Mouse (Mus musculus): Measurements from ENCODE around the gene Ppil4. TPM values are rescaled to one million over a fixed set of nuclear protein-coding genes. Genes with fewer than 3 reads are reported as not detected.
A peak's percentile ranks its signal among the peaks of the same experiment; 100 is the strongest.

The Ppil4 gene
- total RNA-seq, 2 experiments from 2014 or later, result 19.4 to 21.2 TPM

DNA sequence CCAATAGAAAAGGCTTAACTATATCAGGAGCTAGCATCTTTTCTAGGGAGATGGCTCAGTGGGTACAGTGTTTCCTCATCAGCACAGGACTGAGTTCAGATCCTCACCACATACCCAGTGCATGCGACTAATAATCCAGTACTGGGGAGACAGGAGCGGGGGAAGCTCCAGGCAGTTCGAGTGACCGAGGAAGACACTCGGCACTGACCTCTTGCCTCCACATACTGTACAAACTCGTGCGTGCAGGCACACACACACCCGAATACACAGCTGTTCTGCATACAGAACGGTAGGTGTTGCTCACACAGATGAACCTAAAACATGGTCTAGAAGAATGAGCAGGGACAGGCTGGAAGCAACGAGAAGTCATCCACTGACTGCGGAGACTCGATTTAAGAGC, 29.3 kb downstream of the Ppil4 start:
- intact Hi-C loops (cut with DNase I), result no loop called here
- no peak for DNase-seq

DNA sequence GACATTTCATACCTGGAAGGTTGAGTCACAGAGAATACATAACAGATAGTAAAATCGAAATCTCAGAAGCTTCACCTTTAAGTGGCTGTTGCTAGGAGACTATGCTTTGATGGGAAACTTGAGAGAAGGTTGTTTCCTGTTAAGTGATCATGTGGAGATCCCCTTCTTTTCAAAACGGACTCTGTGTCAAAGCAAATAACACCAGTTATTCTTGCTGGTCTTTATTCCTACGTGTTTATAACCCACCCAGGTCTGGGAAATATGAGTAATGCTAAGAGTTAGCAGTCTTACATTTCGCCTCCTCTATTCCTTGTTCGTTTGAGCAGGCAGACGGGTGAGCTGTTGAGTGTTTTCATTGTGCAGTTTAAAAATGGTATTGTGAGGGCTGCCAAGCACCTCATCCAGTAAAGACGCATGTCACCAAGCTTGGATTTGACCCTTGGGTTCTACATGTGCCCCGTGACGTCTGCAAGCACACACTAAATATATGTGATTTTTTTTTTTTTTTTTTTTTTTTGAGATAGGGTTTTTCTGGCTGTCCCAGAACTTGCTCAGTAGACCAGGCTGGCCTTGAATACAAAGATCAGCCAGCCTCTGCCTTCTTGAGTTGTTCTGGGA, 32.1 kb downstream of the Ppil4 start:
- intact Hi-C loops (cut with DNase I), result no loop called here
- DNase-seq, result no peak

DNA sequence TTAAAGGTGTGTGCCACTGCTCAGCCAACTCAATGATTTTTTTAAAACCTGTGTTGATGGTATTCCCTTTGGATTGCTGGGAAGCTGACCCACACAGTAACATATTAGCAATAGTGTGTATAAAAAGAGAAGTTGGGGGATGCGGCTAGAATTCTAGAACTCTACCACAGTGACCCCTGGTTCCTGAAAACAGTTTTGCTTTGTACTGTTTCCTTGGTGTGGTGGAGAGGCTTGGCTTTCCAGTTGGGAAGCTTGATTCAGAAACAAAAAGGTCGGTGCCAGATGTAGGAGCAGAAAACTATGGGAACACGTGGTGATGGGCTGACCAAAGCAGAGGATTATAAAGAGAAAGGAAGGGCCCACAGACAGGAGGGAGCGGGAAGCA, 32.6 kb downstream of the Ppil4 start:
- no peak for DNase-seq
- intact Hi-C loops (cut with DNase I), result no loop called here

DNA sequence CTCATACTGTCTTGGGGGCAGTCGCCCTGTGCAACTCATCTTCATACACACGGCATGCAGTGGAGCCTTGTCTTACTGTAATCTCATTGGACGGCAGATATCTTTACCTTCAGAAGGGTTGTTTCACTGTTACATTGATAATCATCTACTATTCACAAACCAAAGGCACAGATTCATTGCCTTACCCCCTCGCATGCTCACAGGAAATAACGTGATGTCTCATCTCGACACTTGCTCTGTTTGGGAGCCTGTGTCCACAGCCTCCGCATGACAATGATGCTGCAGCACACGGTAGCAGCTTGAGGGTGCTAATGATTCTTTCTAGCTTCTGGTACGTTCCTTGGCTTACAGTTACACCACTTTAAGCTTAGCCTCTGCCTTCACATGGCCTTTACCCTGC, 33.4 kb downstream of the Ppil4 start:
- intact Hi-C loops (cut with DNase I), result no loop called here
- no peak for DNase-seq

- intact Hi-C loops (cut with DNase I), result no loop called here
- DNase-seq, result peak; percentile 52
Measured at GRCm38 (mm10) chr10:7832171-7832676, 39.5 kb downstream of the Ppil4 start, which contains the start of gene Zc3h12d. Gene Zc3h12d, plus strand, starts transcription at chr10:7832470.

- no peak for DNase-seq
- intact Hi-C loops (cut with DNase I), result no loop called here
Measured at GRCm38 (mm10) chr10:7833377-7834165, 40.9 kb downstream of the Ppil4 start.

DNA sequence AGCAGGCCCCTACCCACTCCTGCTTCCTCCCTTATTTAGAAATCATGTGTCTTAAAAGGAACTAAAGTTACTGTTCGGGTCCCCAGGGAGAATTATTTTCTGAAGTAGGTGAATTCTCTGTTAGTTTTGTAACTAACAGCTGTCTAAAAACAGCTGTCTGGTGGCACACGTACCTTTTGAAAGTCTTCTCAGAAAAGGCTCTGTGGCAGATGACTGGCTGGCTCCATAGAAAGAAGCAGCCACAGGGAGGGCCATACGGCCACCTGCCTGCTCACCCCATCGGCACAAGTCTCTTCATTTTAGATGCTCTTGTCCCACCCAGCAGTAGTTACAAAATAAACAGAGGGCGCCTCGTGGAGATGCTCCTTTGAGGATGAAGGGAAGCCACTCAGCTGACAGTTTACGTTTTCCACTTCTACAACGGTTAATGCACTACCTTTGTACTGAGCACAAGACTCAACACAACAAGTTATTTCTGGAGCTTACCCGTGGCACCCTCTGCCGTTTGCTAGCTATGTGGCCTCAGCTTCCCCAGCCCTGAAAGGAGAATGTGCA, 42.1 kb downstream of the Ppil4 start:
- DNase-seq, result no peak
- intact Hi-C loops (cut with DNase I), result no loop called here

DNA sequence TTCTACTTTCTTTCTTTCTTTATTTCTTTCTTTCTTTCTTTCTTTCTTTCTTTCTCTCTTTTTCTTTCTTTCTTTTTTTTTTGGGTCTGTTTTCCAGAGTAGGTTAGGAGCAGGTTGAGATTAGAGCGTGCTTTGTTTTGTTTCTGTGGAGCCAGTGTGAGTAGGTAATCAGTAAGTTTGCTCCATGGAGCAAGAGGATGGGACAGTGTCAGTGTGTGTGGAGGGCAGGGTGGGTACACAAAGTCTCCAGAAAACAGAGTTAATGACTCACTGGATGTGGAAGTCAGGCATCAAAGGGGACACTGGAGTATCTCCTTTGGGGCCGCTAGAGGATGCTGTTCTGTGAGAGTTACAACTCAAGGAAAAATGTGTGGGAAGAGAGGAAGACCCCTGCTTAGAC, 44.2 kb downstream of the Ppil4 start:
- intact Hi-C loops (cut with DNase I), result no loop called here
- DNase-seq, result no peak

GRCm38 (mm10) chr10:7837446-7837845, 44.8 kb downstream of the Ppil4 start:
- DNase-seq, result no peak
- intact Hi-C loops (cut with DNase I), result no loop called here

DNA sequence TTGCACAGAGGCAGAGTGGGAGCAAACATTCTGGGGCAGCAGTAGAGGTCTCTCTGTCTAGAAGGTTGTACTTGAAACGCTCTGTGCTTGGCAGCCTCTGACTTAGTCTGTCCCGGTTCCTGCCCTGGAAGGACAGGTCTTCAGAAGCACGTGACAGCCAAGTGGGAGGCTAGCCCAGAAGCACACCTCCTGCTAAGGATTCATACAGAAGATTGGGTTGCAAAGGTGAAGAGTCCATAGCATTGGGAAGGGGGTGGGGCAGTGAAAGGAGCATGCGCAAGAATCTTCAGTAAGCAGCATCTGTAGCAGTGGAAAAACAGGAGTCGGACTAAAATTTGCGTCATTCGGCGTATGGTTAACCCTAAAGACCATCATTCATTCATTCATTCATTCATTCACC, 45.3 kb downstream of the Ppil4 start:
- DNase-seq, result no peak
- intact Hi-C loops (cut with DNase I), result no loop called here

DNA sequence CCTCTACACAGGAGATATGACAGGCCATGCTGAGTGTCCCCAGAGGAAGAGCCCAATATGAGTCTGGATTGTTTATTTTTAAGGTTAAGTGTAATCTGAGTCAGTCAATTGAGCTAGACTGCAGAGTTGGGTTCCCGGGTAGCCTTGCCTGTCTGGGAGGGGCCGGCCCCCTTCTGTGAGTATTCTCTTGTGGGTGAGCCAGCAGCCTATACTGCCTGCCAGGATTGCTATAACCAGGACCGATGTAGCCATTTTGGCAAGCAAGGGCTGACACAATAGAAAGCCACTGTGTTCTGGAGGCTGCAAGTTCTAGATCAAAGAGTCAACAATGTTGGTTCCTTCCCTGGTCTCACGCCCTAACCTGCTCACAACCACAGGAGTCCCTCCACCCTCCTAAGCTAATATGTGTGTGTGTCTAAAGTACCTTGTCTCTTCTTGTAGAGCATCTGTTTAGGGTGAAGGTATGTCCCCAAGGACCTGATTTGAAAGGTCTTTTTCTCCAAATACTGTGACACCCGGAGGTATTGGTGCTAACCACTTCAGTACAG, 46.3 kb downstream of the Ppil4 start:
- intact Hi-C loops (cut with DNase I), result no loop called here
- no peak for DNase-seq

- peak; percentile 32 to 34 for DNase-seq
- intact Hi-C loops (cut with DNase I), result no loop called here
Measured at GRCm38 (mm10) chr10:7839551-7840352, 47.1 kb downstream of the Ppil4 start.

GRCm38 (mm10) chr10:7840353-7840733, 47.7 kb downstream of the Ppil4 start:
- intact Hi-C loops (cut with DNase I), result no loop called here
- DNase-seq, result no peak

DNA sequence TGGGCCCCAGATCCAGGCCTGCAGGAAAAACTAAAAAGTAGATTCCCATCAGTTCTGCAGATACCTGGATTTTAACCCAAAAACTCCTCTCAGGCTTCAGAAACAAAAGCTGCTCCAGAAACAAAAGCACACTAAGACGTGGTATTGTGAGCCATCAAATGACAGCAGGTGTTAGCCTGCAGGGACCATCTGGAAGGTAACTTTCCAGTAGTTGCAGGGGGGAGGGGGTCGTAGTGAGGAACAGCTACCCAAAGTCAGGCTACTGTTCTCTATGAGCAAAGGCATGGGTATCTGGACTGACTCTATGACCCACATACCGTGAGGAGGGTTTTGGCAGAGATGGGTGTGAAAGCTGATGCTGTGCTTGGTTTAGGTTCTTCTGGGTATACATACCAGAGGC, 48.1 kb downstream of the Ppil4 start:
- no peak for DNase-seq
- intact Hi-C loops (cut with DNase I), result no loop called here

DNA sequence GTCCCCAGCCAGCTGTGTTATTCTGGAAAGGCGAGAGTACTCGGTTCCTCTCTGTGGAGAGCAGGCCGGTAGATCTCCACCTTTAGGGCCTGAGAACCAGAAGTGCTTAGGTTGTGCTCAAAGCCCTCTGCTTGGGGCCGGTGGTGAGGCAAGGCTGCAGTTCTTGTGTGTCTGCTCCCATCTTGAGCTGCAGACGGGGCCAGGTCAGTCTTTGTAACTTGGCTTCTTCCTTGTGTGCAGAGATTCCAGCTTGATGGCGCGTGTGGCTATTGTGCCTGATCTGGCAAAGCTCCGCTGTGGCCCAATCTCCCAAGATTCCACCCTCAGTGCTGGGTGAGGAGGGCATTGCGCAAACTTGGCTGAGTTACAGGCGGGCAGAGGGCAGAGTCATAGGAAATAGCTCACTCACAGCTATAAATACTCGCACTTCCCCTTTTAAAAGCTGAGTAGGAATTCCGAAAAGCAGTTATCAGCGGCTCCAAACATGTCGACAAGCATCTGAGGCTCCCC, 48.9 kb downstream of the Ppil4 start:
- DNase-seq, result peak; percentile 88
- intact Hi-C loops (cut with DNase I), result no loop called here

GRCm38 (mm10) chr10:7843181-7843580, 50.5 kb downstream of the Ppil4 start:
- DNase-seq, result no peak
- intact Hi-C loops (cut with DNase I), result no loop called here

- intact Hi-C loops (cut with DNase I), result no loop called here
Measured at GRCm38 (mm10) chr10:7844161-7844560, 51.5 kb downstream of the Ppil4 start.

GRCm38 (mm10) chr10:7845136-7845535, 52.4 kb downstream of the Ppil4 start:
- DNase-seq, result no peak
- intact Hi-C loops (cut with DNase I), result no loop called here

More at GRCm38 (mm10) chr10:7844161-7844560, 51.5 kb downstream of the Ppil4 start:
- DNase-seq, result no peak

DNA sequence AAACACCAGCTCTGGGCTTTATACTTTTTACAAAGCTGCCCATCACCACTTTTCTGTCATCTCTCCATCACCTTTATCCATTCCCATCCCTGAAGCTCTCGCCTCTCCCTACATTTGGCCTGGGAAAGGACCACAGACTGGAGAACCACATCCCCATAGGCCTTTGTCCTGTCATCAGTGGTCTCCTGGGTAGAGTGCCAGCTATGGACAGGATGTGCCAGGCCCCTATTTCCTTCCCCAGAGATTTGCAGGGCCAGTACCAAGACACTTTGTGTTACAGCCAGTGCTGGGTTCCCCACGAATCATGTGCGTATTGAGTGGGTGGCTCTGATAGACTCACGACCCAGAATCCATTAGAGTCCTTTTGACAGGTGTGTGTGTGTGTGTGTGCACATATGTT, 53.3 kb downstream of the Ppil4 start:
- DNase-seq, result no peak
- intact Hi-C loops (cut with DNase I), result no loop called here

GRCm38 (mm10) chr10:7847166-7847605, 54.5 kb downstream of the Ppil4 start:
- intact Hi-C loops (cut with DNase I), result no loop called here
- DNase-seq, result no peak

- DNase-seq, result no peak
- intact Hi-C loops (cut with DNase I), result no loop called here
Measured at GRCm38 (mm10) chr10:7851891-7852290, 59.2 kb downstream of the Ppil4 start.

Measured in heart, postnatal 10 days (tissue).